Mouse (Mus musculus) heart, embryonic 16.5 days (tissue): Measurements from ENCODE around the gene Nudt16. TPM values are rescaled to one million over a fixed set of nuclear protein-coding genes. Genes with fewer than 3 reads are reported as not detected.
A peak's percentile ranks its signal among the peaks of the same experiment; 100 is the strongest.

Source experiments
- ATAC-seq: fragments of 200-750 bp; cut with Nextera tagmentation; replicated peaks from 2 replicates; pipeline ENCODE4 v1.8.0; 2017; ENCODE audit warnings: moderate number of reproducible peaks; ENCODE audit not compliant: insufficient read depth, low FRiP score; ENCODE audit errors: extremely low read depth
- H3K27ac ChIP-seq: fragments of 300-500 bp; sonication (generic); 2 replicates; pipeline ENCODE4 v1.5.1; 2014; ENCODE audit warnings: mild to moderate bottlenecking, low read length, control low read depth, moderate library complexity
- H3K27me3 ChIP-seq: fragments of 300-500 bp; sonication (generic); 2 replicates; pipeline ENCODE4 v1.6.1; 2014; ENCODE audit warnings: low read length, mixed read lengths; ENCODE audit not compliant: control insufficient read depth, insufficient read depth
- H3K36me3 ChIP-seq: fragments of 300-500 bp; sonication (generic); 2 replicates; pipeline ENCODE4 v1.6.1; 2014; ENCODE audit not compliant: control insufficient read depth, insufficient read depth
- H3K4me1 ChIP-seq: fragments of 300-500 bp; sonication (generic); 2 replicates; pipeline ENCODE4 v1.6.1; 2014; ENCODE audit warnings: low read length, mixed read lengths; ENCODE audit not compliant: control insufficient read depth, insufficient read depth
- H3K4me2 ChIP-seq: fragments of 300-500 bp; sonication (generic); 2 replicates; pipeline ENCODE4 v1.6.1; 2014; ENCODE audit warnings: low read depth, mild to moderate bottlenecking, control low read depth, low read length
- H3K4me3 ChIP-seq: fragments of 300-500 bp; sonication (generic); 2 replicates; pipeline ENCODE4 v1.5.1; 2014; ENCODE audit warnings: mild to moderate bottlenecking, control low read depth, low read length
- H3K9ac ChIP-seq: fragments of 300-500 bp; sonication (generic); 2 replicates; pipeline ENCODE4 v1.6.1; 2014; ENCODE audit warnings: low read length, control low read depth
- H3K9me3 ChIP-seq: fragments of 300-500 bp; sonication (generic); replicated peaks from 2 replicates; pipeline ENCODE4 v1.6.1; 2016; ENCODE audit warnings: low read length; ENCODE audit not compliant: control insufficient read depth
- WGBS: fragments of 180-500 bp; shearing (Covaris S2); extraction: QIAGEN DNeasy Blood & Tissue Kit; methylation state at CpG from one replicate; pipeline ENCODE4 v1.1.7; 2014; 5-methylcytosine and 5-hydroxymethylcytosine counted together
- polyA plus RNA-seq: library from polyadenylated mRNA; unstranded; fragments of >200 nt; fragmentation: Nextera tagmentation; extraction: Ambion mirVana; gene quantifications from 2 replicates; pipeline ENCODE4 v1.2.1, GENCODE M21; 2015

Nudt16 gene
- polyA plus RNA-seq, 1 experiment from 2014 or later: 12.5 TPM

GRCm38 (mm10) chr9:105101911-105102310, 29.7 kb downstream of the Nudt16 start:
- Histone ChIP-seq H3K27me3 (no peaks in the 10 kb centered on the region), H3K4me1 (no peaks in the 10 kb centered on the region), H3K9me3 (no peaks in the 10 kb centered on the region), H3K9ac (no peak overlapping the region), H3K27ac (no peak overlapping the region), H3K4me3 (no peak overlapping the region), H3K36me3 (no peaks in the 10 kb centered on the region), H3K4me2 (no peak overlapping the region)
- no peak for ATAC-seq
- WGBS: 53% methylated on average over 1 of the region's 1 CpGs

GRCm38 (mm10) chr9:105100807-105101570, 30.6 kb downstream of the Nudt16 start:
- peak; percentile 40; the same call in 1 of the 2 replicates for ATAC-seq
- Histone ChIP-seq H3K9ac (no peak overlapping the region), H3K9me3 (no peaks in the 10 kb centered on the region), H3K27ac (no peak overlapping the region), H3K27me3 (no peaks in the 10 kb centered on the region), H3K36me3 (no peaks in the 10 kb centered on the region), H3K4me2 (no peak overlapping the region), H3K4me1 (no peaks in the 10 kb centered on the region), H3K4me3 (no peak overlapping the region)
- 51% methylated on average over 15 of the region's 15 CpGs for WGBS

- H3K4me1 ChIP-seq: no peaks in the 10 kb centered on the region
- no peak for ATAC-seq
- no peaks in the 10 kb centered on the region for H3K9me3 ChIP-seq
- no peak overlapping the region for H3K4me2 ChIP-seq
- H3K4me3 ChIP-seq: no peak overlapping the region
- no peak overlapping the region for H3K27ac ChIP-seq
- no peak overlapping the region for H3K9ac ChIP-seq
- H3K27me3 ChIP-seq: no peaks in the 10 kb centered on the region
- 88% methylated on average over 3 of the region's 3 CpGs for WGBS
- H3K36me3 ChIP-seq: peaks cover 12% of the 10 kb centered on the region
These were observed 51.4 kb downstream of the Nudt16 start for GRCm38 (mm10) chr9:105080246-105080645.

Other genes starting within 250 kb of the Nudt16 start
- gene Mrpl3, start 78.6 kb downstream of the Nudt16 start, polyA plus RNA-seq: 118 and 119 TPM in 2 replicates
- gene 1700080E11Rik, start 13.3 kb upstream of the Nudt16 start, polyA plus RNA-seq: not detected in 2 replicates